Mouse (Mus musculus): ENCODE data around the gene Fhl1.

DNA sequence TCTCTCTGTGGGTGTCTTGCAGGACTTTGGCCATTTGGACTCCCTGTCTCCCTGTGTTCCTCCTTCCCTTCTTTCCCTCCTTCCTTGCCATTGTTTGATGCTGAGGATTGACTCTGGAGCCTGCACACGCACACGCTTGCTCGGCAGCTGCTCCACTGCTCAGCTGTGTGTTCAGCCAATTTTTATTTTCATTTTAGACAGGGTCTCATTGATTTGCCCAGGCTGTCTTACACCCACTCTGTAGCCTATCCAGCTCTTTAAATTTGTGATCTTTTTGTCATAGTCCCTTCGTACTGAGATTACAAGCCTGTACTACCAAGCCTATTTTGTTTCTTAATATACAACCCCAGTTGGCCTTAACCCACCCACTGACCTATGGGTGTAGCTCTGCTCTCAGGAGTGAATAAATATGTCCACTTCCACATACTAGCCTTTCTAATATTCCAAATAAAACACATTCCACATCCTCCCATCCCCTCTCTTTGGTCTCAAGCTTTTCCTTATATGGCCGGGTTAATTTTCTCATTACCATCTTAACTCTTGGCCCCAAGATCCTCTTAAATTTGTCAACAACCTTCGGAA lies 34.3 kb upstream of the Fhl1 start:
- TF ChIP-seq CTCF (IDR thresholded peaks at IDR 0.05; ENCODE audit: extremely low read depth, insufficient read length, insufficient replicate concordance, low read depth, low read length) (no peak), POLR2A (IDR thresholded peaks at IDR 0.05; ENCODE audit: low read depth, low read length) (no peak)

Data from small intestine, adult 2 months (tissue).